Mouse (Mus musculus): Measurements from ENCODE around the gene Arhgap28.

Gene Arhgap28

GRCm38 (mm10) chr17:67941026-67941425, 62.9 kb downstream of the Arhgap28 start:
- in situ Hi-C loops (cut with MboI, MseI), result no loop called here

DNA sequence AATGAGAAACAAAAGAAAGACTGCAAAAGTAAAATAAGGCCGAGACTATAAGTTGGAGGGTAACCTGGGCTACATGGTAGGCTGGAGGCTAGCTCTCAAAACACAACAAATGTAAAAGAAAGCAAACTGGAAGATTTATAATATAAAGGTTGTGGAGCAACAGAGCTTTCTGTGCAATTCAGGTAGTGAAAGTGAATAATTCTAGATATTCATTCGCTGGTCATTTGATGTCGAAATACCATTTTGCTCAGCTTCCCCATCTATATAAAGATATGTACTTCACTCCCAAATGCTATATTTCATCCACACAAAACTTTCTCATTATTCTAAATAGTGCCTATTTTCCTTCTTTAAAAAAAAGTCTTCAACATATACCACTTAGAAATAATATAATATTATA, 66.9 kb downstream of the Arhgap28 start:
- in situ Hi-C loops (cut with MboI, MseI), result no loop called here

DNA sequence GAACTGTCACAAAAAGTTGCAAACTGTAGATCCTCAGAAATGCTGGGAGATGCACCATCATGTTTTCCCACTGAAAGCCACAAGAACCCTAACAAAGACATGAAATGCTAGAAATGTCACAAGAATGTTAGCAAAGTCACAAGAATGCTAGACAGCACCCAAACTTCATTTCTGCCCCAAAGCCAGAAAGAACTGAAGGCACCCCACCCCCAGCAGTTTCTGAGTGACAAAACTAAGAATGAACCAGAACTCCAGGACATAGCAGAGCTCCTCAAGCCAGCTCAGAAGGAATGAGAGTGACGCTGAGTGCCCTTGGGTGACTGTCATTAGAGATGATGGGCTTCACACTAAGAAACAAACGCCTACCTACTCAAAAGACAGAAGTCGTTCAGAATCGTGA, 68.4 kb downstream of the Arhgap28 start:
- in situ Hi-C loops (cut with MboI, MseI), result no loop called here

DNA sequence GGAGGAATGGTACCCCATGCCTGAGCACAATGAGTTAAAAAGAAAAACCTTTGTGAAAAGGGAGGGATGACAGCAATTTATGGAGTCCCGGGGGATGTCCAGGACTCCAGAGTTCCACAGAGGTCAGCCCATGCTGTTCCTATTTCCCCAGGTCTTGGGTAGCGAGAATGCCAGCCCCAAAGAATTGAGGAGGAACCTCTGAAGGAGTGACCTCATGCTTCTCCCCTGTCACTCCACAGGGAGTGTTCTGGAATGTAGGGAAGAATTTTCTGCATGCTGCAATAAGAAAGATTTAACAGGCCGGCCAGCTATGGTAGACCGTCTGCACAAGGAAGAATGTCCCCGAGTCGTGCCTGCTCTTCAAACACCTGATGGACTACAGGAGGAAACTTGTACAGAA, 72.5 kb downstream of the Arhgap28 start:
- in situ Hi-C loops (cut with MboI, MseI), result no loop called here

GRCm38 (mm10) chr17:67930957-67931356, 73.0 kb downstream of the Arhgap28 start:
- in situ Hi-C loops (cut with MboI, MseI), result no loop called here

GRCm38 (mm10) chr17:67930467-67930866, 73.5 kb downstream of the Arhgap28 start:
- in situ Hi-C loops (cut with MboI, MseI), result no loop called here

GRCm38 (mm10) chr17:67928280-67928679, 75.6 kb downstream of the Arhgap28 start:
- in situ Hi-C loops (cut with MboI, MseI), result no loop called here

DNA sequence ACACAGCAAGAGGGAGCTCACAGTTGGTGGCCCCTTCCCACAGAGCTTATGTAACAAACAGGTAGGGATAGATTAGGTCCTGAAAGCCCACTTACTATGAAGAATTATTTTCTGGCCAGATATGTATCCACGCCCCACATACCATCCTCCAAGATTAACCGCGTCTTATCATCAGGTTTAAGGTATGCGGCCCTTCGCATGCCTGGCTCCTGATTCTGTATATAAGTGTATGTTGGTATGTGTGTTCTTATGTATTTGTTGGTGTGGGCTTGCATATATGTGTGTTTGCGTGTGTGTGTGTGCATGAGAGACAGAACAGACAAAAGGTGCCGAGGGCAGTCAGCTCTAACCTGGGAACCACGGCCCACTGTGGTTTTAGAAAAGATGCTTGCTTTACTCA, 76.1 kb downstream of the Arhgap28 start:
- in situ Hi-C loops (cut with MboI, MseI), result no loop called here

- in situ Hi-C loops (cut with MboI, MseI), result no loop called here
Measured at GRCm38 (mm10) chr17:67919959-67920358, 84.0 kb downstream of the Arhgap28 start.

DNA sequence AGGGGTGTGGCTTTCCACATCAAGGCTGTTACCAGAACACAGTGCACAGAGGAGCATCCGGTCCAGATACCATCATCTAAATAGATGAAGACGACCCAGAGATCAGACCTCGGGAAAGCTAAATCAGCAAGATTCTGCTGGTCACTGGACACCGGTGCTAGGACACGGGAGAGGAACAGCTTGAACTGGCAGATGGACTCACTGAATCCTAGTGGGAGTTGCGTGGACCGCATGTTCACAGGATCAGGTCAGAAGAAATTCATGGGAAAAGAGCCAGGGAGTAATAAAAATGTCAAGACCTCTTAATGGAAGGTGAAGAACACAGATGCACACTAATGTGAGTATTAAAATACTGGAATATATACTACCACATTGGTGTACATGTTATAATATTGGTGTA, 85.7 kb downstream of the Arhgap28 start:
- in situ Hi-C loops (cut with MboI, MseI), result no loop called here

DNA sequence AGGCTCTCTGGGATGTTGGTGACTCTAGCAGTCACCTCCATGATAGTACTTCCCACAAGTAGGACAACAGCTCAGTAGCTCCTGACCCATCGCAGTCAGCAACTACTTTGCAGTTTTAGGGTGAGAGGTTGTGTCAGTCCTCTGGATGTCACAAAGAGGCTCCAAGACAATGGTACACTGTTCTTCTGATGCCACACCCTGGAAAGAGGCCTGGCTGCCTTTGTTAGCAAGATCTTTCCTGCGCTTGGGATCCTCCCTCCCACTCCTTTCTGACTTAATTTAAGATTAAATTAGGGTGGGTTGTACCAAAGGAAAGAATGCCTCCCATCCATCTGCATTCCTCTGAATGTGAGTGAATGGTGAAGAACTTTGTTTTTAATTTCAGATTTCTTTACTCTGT, 87.0 kb downstream of the Arhgap28 start:
- in situ Hi-C loops (cut with MboI, MseI), result no loop called here

- in situ Hi-C loops (cut with MboI, MseI), result no loop called here
Measured at GRCm38 (mm10) chr17:67912640-67913039, 91.3 kb downstream of the Arhgap28 start.

- in situ Hi-C loops (cut with MboI, MseI), result no loop called here
Measured at GRCm38 (mm10) chr17:67912051-67912450, 91.9 kb downstream of the Arhgap28 start.

- in situ Hi-C loops (cut with MboI, MseI), result no loop called here
Measured at GRCm38 (mm10) chr17:67908537-67908936, 95.4 kb downstream of the Arhgap28 start.

DNA sequence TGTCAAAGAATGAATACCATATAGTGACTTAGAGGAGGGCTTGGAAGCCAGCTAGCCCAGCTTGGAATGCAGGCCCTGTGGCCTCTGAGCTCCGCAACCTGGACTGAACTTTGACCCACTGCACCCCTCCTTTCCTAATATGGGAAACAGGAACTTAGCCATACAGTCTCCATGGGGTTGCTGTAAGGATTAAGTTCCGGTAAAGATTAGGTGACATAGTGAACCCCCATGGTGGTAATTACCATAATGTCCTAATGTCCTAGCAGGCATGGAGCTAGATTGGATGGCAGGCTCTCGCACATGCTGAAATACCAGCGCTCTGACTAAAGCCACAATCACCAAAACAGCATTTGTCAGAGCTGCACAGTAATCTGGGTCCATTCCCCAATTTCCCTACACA, 95.8 kb downstream of the Arhgap28 start:
- in situ Hi-C loops (cut with MboI, MseI), result no loop called here

DNA sequence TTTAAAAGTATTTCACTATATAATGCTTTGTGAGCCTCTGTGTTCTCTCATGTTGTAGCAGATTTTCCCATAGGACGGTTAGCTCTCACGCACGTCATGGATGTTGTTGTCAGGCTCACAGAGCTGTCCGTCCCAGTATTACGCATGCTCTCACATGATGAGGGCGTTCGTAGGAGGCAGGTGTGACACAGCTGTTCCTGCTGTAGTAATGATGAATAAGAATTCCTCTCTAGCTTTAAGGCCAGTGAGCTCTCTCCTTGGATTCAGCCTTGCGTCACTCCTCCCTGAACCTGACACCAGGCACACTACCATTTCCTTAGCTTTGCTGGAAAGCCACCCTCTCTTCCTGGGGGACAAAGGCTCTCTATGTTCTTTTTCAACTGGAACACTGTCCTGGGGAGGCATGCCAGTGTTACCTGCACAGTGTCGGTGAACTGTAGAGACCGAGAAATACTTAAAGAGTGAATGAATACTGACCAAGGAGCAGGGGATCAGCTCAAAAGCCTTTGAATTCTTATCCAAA, 96.3 kb downstream of the Arhgap28 start:
- in situ Hi-C loops (cut with MboI, MseI), result no loop called here

GRCm38 (mm10) chr17:67906236-67906635, 97.7 kb downstream of the Arhgap28 start:
- in situ Hi-C loops (cut with MboI, MseI), result no loop called here

GRCm38 (mm10) chr17:67904315-67904944, 99.5 kb downstream of the Arhgap28 start:
- in situ Hi-C loops (cut with MboI, MseI), result no loop called here

DNA sequence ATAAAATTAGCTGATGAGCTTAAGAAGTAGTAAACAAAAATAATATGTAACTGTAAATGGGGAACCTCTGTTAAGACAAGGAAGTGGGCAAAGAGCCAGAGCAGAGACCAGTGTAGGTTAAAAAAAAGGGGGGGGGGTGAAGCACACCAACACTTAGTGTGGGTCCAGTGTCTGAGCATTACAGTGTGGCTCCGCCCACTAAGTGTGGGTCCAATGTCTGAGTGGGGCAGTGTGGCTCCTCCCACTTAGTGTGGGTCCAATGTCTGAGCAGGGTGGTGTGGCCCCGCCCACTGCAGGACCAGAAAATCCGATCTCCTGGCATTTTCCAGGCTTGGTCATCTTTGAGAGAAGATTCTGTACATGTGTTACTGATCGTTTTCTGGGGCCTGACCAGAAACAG, 101.1 kb downstream of the Arhgap28 start:
- in situ Hi-C loops (cut with MboI, MseI), result no loop called here

- in situ Hi-C loops (cut with MboI, MseI), result no loop called here
Measured at GRCm38 (mm10) chr17:67901161-67901560, 102.8 kb downstream of the Arhgap28 start.

DNA sequence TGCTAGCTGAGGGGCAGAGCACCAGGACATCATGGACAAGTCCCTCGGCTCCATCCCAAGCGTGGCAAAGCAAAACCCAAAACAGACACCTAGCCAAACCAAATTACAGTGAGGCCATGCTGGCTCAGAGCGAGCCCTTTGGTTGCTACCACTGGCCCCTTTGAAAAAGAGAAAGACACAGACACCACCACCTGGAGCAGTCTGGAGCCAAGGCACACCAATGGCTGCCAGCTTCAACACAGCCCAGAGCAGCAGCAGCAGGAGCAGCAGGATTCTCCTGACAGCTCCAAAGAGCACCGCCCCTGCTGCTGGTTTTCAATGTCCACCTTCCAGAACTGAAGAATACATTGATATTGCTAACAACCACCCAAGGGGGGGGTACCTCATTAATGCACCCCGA, 104.5 kb downstream of the Arhgap28 start:
- in situ Hi-C loops (cut with MboI, MseI), result no loop called here

GRCm38 (mm10) chr17:67896413-67896812, 107.5 kb downstream of the Arhgap28 start:
- in situ Hi-C loops (cut with MboI, MseI), result no loop called here

DNA sequence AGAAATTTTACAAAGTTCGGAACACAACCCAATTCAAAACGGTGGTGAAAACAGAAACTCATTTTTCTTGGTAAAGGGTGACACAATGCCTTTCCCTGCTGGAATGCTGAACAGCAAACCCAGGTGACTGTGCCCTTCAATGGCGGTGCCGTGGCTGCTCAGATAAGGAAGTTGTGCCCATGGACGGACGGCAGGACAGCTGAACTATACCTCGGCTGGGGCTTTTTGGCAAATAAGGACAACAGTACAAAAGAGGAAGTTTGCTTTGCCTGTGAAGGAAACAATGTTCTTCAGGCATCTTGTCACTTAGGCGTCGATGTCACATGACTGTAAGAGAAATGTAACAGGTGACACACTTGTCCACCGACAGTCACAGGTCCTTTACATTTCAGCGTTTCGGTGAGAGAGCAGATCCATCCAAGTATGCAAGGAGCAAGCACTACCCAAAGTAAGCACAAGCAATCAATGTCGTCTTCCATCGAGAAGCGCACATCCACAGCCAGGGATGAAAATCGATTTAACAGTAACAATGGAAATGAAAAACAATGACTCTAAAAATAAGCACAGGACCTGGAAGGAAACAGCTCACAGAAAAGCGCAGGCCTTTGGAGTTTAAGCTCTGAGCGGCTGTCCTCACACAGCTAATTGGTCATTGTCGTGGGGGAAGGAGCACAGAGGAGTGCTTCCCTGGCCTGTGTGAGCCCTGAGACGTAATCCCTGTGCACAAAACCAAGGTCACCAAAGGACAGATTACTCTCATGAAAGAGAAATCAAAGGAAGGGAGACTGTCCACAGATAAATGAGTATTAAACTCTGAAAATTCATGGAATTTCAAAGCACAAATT, 114.2 kb downstream of the Arhgap28 start:
- in situ Hi-C loops (cut with MboI, MseI), result no loop called here

Measured in T-helper 1 cell (primary cell).